ENCODE assay signal across 8 mouse cellular contexts in the genomic region with DNA sequence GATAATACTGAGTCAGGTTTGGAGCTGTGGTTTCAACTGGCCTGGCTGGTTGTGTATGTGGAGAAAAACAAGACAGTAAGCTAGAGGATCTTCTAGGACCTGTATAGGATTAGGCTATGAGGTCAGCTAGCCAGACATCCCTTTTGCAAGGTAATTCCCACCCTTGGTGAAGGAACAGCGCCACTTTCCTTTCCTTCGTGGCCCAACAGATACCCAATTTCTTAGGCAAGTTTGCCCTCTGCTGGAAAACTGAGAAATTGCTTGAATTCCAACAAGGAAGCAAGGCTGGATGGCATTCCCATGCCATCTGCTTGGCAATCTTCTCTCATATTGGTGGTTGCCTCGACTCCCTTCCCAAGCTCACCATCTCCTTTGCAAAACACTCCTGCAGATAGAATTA.
A peak's percentile ranks its signal among the peaks of the same experiment; 100 is the strongest.
DNase-seq lines count a peak whose midpoint lies in the region; ATAC-seq and TF ChIP-seq lines count a peak whose summit lies in the region.

No protein-coding gene starts in this region.

- no peak for TF ChIP-seq POLR2A in brain, embryonic 14.5 days (IDR thresholded peaks at IDR 0.05; ENCODE audit: borderline replicate concordance, extremely low read depth, insufficient read depth, insufficient read length, poor library complexity, severe bottlenecking)
- TF ChIP-seq POLR2A in thymus, adult 2 months (IDR thresholded peaks at IDR 0.05; ENCODE audit: control insufficient read depth, extremely low read depth, insufficient read depth, low read length, poor library complexity), result no peak

- no peak overlapping the region for H3K9ac ChIP-seq in forebrain, embryonic 15.5 days (replicated peaks)
- H3K9ac ChIP-seq in neural tube, embryonic 15.5 days (replicated peaks), result no peak overlapping the region

- WGBS in forebrain, embryonic 15.5 days, result 4% methylated on average over 3 of the region's 3 CpGs
- WGBS in neural tube, embryonic 15.5 days, result 4% methylated on average over 3 of the region's 3 CpGs
- WGBS in thymus, adult 2 months, result 26% methylated on average over 3 of the region's 3 CpGs

- H3K4me3 ChIP-seq in forebrain, embryonic 15.5 days, result no peak overlapping the region
- no peak overlapping the region for H3K4me3 ChIP-seq in neural tube, embryonic 15.5 days (replicated peaks)
- no peak overlapping the region for H3K4me3 ChIP-seq in thymus, adult 2 months (ENCODE audit: control insufficient read depth, insufficient read depth, low read length)

- H3K9me3 ChIP-seq in forebrain, embryonic 15.5 days, result no peaks in the 10 kb centered on the region
- no peaks in the 10 kb centered on the region for H3K9me3 ChIP-seq in neural tube, embryonic 15.5 days (replicated peaks)

- H3K4me1 ChIP-seq in forebrain, embryonic 15.5 days, result peaks cover 35% of the 10 kb centered on the region
- H3K4me1 ChIP-seq in neural tube, embryonic 15.5 days, result peaks cover 35% of the 10 kb centered on the region
- H3K4me1 ChIP-seq in thymus, adult 2 months (replicated peaks; ENCODE audit: control insufficient read depth, insufficient read depth, low read length), result no peaks in the 10 kb centered on the region

- H3K27ac ChIP-seq in forebrain, embryonic 15.5 days (replicated peaks), result no peak overlapping the region
- 0 out of 2 replicates have a peak overlapping the region, but pooled peaks have one; percentile 18 for H3K27ac ChIP-seq in neural tube, embryonic 15.5 days (replicated peaks)
- H3K27ac ChIP-seq in thymus, adult 2 months (ENCODE audit: control insufficient read depth, insufficient read depth, low read length), result no peak overlapping the region

- no peaks in the 10 kb centered on the region for H3K36me3 ChIP-seq in forebrain, embryonic 15.5 days
- H3K36me3 ChIP-seq in neural tube, embryonic 15.5 days, result 0 out of 2 replicates have a peak, but pooled peaks cover 3% of the 10 kb centered on the region
- no peaks in the 10 kb centered on the region for H3K36me3 ChIP-seq in thymus, adult 2 months (ENCODE audit: control insufficient read depth, insufficient read depth, low read length)

- H3K4me2 ChIP-seq in forebrain, embryonic 15.5 days (replicated peaks), result no peak overlapping the region
- H3K4me2 ChIP-seq in neural tube, embryonic 15.5 days, result no peak overlapping the region

- peak; percentile 83 for TF ChIP-seq CTCF in brain, embryonic 14.5 days (IDR thresholded peaks at IDR 0.05; ENCODE audit: borderline replicate concordance, extremely low read depth, insufficient read depth, insufficient read length)
- no peak for TF ChIP-seq CTCF in thymus, adult 2 months (IDR thresholded peaks at IDR 0.05; ENCODE audit: borderline replicate concordance, control insufficient read depth, extremely low read depth, insufficient read depth, low read length, poor library complexity)

- H3K27me3 ChIP-seq in forebrain, embryonic 15.5 days, result no peaks in the 10 kb centered on the region
- H3K27me3 ChIP-seq in neural tube, embryonic 15.5 days (replicated peaks), result peaks cover 9% of the 10 kb centered on the region; the same call in 1 of the 2 replicates
- peaks cover 2% of the 10 kb centered on the region; the same call in 1 of the 2 replicates for H3K27me3 ChIP-seq in thymus, adult 2 months (ENCODE audit: control insufficient read depth, insufficient read depth, low read length)

- intact Hi-C loops in left cerebral cortex, postnatal 4 days (cut with DNase I), result loop anchor here (5.0 to 10.0 kb wide), 3 partner anchors 255 to 1757 kb away; a partner anchor contains a TSS

- peak; percentile 55 for ATAC-seq in forebrain, embryonic 15.5 days (replicated peaks)
- peak; percentile 64 for ATAC-seq in neural tube, embryonic 15.5 days (ENCODE audit: low FRiP score)

- peak; percentile 42 to 90 for DNase-seq in adrenal gland, adult (ENCODE audit: inconsistent age in 2 of 2, low spot score in 1 of 2)
- no peak for DNase-seq in adrenal gland, postnatal 25 days
- peak; percentile 91 for DNase-seq in brain, embryonic 14.5 days (ENCODE audit: low read depth)
- peak; percentile 47 to 59 for DNase-seq in kidney, adult 8-10 months
- DNase-seq in left cerebral cortex, postnatal 4 days, result peak; percentile 57
- no peak for DNase-seq in thymus, adult 2 months

Comparison
In these comparisons a context has a peak if more than half of its experiments do, and no peak if none do; other contexts are left out.
1. DNase-seq: peak in adrenal gland, adult (2 of 2), brain, embryonic 14.5 days (single experiment), kidney, adult 8-10 months (2 of 2) and left cerebral cortex, postnatal 4 days (single experiment); none in adrenal gland, postnatal 25 days (single experiment) and thymus, adult 2 months (single experiment).